Mouse (Mus musculus) natural killer cell, adult 2 months (primary cell): Measurements from ENCODE around the gene Tbca.

Experiments used
- DNase-seq, 2 experiments: peaks; one replicate each; pipeline ENCODE4 v3.0.0; 2022; ENCODE audit warnings: low spot score in 2 of 2

Gene Tbca

GRCm38 (mm10) chr13:94847870-94848269 lies 59.2 kb downstream of the Tbca start:
- DNase-seq, result no peak

- no peak for DNase-seq
These were observed 60.6 kb downstream of the Tbca start for GRCm38 (mm10) chr13:94849351-94849750.

- DNase-seq, result no peak
These were observed 69.4 kb downstream of the Tbca start for GRCm38 (mm10) chr13:94858016-94858575.

- DNase-seq, result no peak
These were observed 70.5 kb downstream of the Tbca start for GRCm38 (mm10) chr13:94859256-94859655.

- DNase-seq, result no peak
These were observed 74.0 kb downstream of the Tbca start for GRCm38 (mm10) chr13:94862491-94863230.

- no peak for DNase-seq
These were observed 78.2 kb downstream of the Tbca start for GRCm38 (mm10) chr13:94866906-94867305.

- DNase-seq, result no peak
These were observed 79.1 kb downstream of the Tbca start for GRCm38 (mm10) chr13:94867772-94868171.

GRCm38 (mm10) chr13:94868478-94868950 lies 79.8 kb downstream of the Tbca start:
- peak in 1 of 2 experiments; percentile 37 for DNase-seq

- DNase-seq, result no peak
These were observed 80.8 kb downstream of the Tbca start for GRCm38 (mm10) chr13:94869541-94869940.

GRCm38 (mm10) chr13:94870071-94870460 lies 81.4 kb downstream of the Tbca start:
- no peak for DNase-seq

- DNase-seq, result no peak
These were observed 81.9 kb downstream of the Tbca start for GRCm38 (mm10) chr13:94870461-94871186.

- DNase-seq, result no peak
These were observed 83.2 kb downstream of the Tbca start for GRCm38 (mm10) chr13:94871806-94872320.

- DNase-seq, result no peak
These were observed 83.7 kb downstream of the Tbca start for GRCm38 (mm10) chr13:94872439-94872838.

GRCm38 (mm10) chr13:94873111-94874038 lies 84.7 kb downstream of the Tbca start:
- DNase-seq, result no peak

- DNase-seq, result no peak
These were observed 85.3 kb downstream of the Tbca start for GRCm38 (mm10) chr13:94874039-94874425.

GRCm38 (mm10) chr13:94874656-94875395 lies 86.1 kb downstream of the Tbca start:
- no peak for DNase-seq

GRCm38 (mm10) chr13:94875396-94875880 lies 86.7 kb downstream of the Tbca start, which contains the start of gene Otp:
Gene Otp, plus strand, starts transcription at chr13:94875602.
- DNase-seq, result no peak

GRCm38 (mm10) chr13:94876286-94877210 lies 87.8 kb downstream of the Tbca start:
- no peak for DNase-seq

GRCm38 (mm10) chr13:94877211-94877590 lies 88.5 kb downstream of the Tbca start:
- DNase-seq, result no peak
